Mouse (Mus musculus): ENCODE measurements around the gene Spaca4. TPM values are rescaled to one million over a fixed set of nuclear protein-coding genes. Genes with fewer than 3 reads are reported as not detected.

The Spaca4 gene
- polyA plus RNA-seq, 2 experiments = not detected

- peaks cover 31% of the 10 kb centered on the region for H3K4me1 ChIP-seq (ENCODE audit: control insufficient read depth, insufficient read depth, low read length)
- DNase-seq (ENCODE audit: low spot score) (no peak), ATAC-seq (ENCODE audit: low FRiP score, low read depth) (peak; percentile 38)
- peak overlapping the region; percentile 77 for H3K4me3 ChIP-seq (replicated peaks; ENCODE audit: low read length)
- H3K9ac ChIP-seq (ENCODE audit: low read depth, low read length, severe bottlenecking) = peak overlapping the region; percentile 73
- no peak for TF ChIP-seq POLR2A (IDR thresholded peaks at IDR 0.05; ENCODE audit: borderline replicate concordance, extremely low read depth, insufficient read depth, insufficient read length)
- peaks cover 49% of the 10 kb centered on the region for H3K36me3 ChIP-seq (ENCODE audit: control insufficient read depth, insufficient read depth, low read length)
- 8% methylated on average over 31 of the region's 31 CpGs for WGBS
- no peaks in the 10 kb centered on the region for H3K9me3 ChIP-seq (ENCODE audit: control insufficient read depth, low read length)
- H3K4me2 ChIP-seq (replicated peaks; ENCODE audit: low read depth, low read length, severe bottlenecking) = peak overlapping the region; percentile 88
- H3K27me3 ChIP-seq (ENCODE audit: control insufficient read depth, insufficient read depth, low read length) = no peaks in the 10 kb centered on the region
- peak overlapping the region; percentile 70 for H3K27ac ChIP-seq (replicated peaks; ENCODE audit: low read depth, low read length)
Measured at GRCm38 (mm10) chr7:45716952-45717917, 8.4 kb downstream of the Spaca4 start.

GRCm38 (mm10) chr7:45716460-45716857, 9.2 kb downstream of the Spaca4 start:
- H3K27ac ChIP-seq (replicated peaks; ENCODE audit: low read depth, low read length) = no peak overlapping the region
- peak overlapping the region; percentile 77; the same call in 1 of the 2 replicates for H3K4me3 ChIP-seq (replicated peaks; ENCODE audit: low read length)
- H3K36me3 ChIP-seq (ENCODE audit: control insufficient read depth, insufficient read depth, low read length) = peaks cover 49% of the 10 kb centered on the region
- H3K9ac ChIP-seq (ENCODE audit: low read depth, low read length, severe bottlenecking) = no peak overlapping the region
- peak overlapping the region; percentile 88 for H3K4me2 ChIP-seq (replicated peaks; ENCODE audit: low read depth, low read length, severe bottlenecking)
- ATAC-seq (ENCODE audit: low FRiP score, low read depth) = no peak
- 91% methylated on average over 3 of the region's 3 CpGs for WGBS
- TF ChIP-seq POLR2A (IDR thresholded peaks at IDR 0.05; ENCODE audit: borderline replicate concordance, extremely low read depth, insufficient read depth, insufficient read length) = no peak
- no peak for DNase-seq (ENCODE audit: low spot score)
- peaks cover 31% of the 10 kb centered on the region for H3K4me1 ChIP-seq (ENCODE audit: control insufficient read depth, insufficient read depth, low read length)
- no peaks in the 10 kb centered on the region for H3K9me3 ChIP-seq (ENCODE audit: control insufficient read depth, low read length)
- H3K27me3 ChIP-seq (ENCODE audit: control insufficient read depth, insufficient read depth, low read length) = no peaks in the 10 kb centered on the region

GRCm38 (mm10) chr7:45715741-45716459, 9.7 kb downstream of the Spaca4 start:
- TF ChIP-seq POLR2A (IDR thresholded peaks at IDR 0.05; ENCODE audit: borderline replicate concordance, extremely low read depth, insufficient read depth, insufficient read length) = no peak
- Histone ChIP-seq H3K27me3 (ENCODE audit: control insufficient read depth, insufficient read depth, low read length) (no peaks in the 10 kb centered on the region), H3K4me2 (replicated peaks; ENCODE audit: low read depth, low read length, severe bottlenecking) (peak overlapping the region; percentile 88), H3K4me1 (ENCODE audit: control insufficient read depth, insufficient read depth, low read length) (peaks cover 31% of the 10 kb centered on the region), H3K4me3 (replicated peaks; ENCODE audit: low read length) (peak overlapping the region; percentile 47), H3K36me3 (ENCODE audit: control insufficient read depth, insufficient read depth, low read length) (peaks cover 49% of the 10 kb centered on the region), H3K9ac (ENCODE audit: low read depth, low read length, severe bottlenecking) (peak overlapping the region; percentile 34; the same call in 1 of the 2 replicates), H3K9me3 (ENCODE audit: control insufficient read depth, low read length) (no peaks in the 10 kb centered on the region), H3K27ac (replicated peaks; ENCODE audit: low read depth, low read length) (no peak overlapping the region; the same call in 1 of the 2 replicates)
- 85% methylated on average over 19 of the region's 19 CpGs for WGBS
- DNase-seq (ENCODE audit: low spot score) (no peak), ATAC-seq (ENCODE audit: low FRiP score, low read depth) (no peak)

GRCm38 (mm10) chr7:45715090-45715708, 10.4 kb downstream of the Spaca4 start, which contains the start of gene Rpl18:
Gene Rpl18 (plus strand): TSS chr7:45715457.
- Histone ChIP-seq H3K27ac (replicated peaks; ENCODE audit: low read depth, low read length) (no peak within 1 kb of the TSS; the same call in 1 of the 2 replicates), H3K4me3 (replicated peaks; ENCODE audit: low read length) (peak within 1 kb of the TSS; percentile 47), H3K9ac (ENCODE audit: low read depth, low read length, severe bottlenecking) (peak within 1 kb of the TSS; percentile 49), H3K36me3 (ENCODE audit: control insufficient read depth, insufficient read depth, low read length) (peaks cover 49% of the 10 kb centered on the region), H3K4me2 (replicated peaks; ENCODE audit: low read depth, low read length, severe bottlenecking) (peak within 1 kb of the TSS; percentile 88), H3K9me3 (ENCODE audit: control insufficient read depth, low read length) (no peaks in the 10 kb centered on the region), H3K4me1 (ENCODE audit: control insufficient read depth, insufficient read depth, low read length) (peaks cover 31% of the 10 kb centered on the region), H3K27me3 (ENCODE audit: control insufficient read depth, insufficient read depth, low read length) (no peaks in the 10 kb centered on the region)
- peak; percentile 42; the same call in 1 of the 2 replicates for TF ChIP-seq POLR2A (IDR thresholded peaks at IDR 0.05; ENCODE audit: borderline replicate concordance, extremely low read depth, insufficient read depth, insufficient read length)
- ATAC-seq (ENCODE audit: low FRiP score, low read depth) (peak; percentile 92), DNase-seq (ENCODE audit: low spot score) (peak; percentile 98)
- 7% methylated on average over 33 of the region's 34 CpGs for WGBS
